Mouse (Mus musculus): Measurements from ENCODE around the gene Olfr10.
"Not testable (repeated sequence)": the region's sequence is repeated elsewhere in the genome, so short reads cannot be mapped to it uniquely, and the experiment has no call there.

Olfr10 gene

GRCm38 (mm10) chr11:49304441-49304840 is at the start of gene Olfr10:
Gene Olfr10, plus strand, starts transcription at chr11:49304741.
- DNase-seq = no peak

- DNase-seq = no peak
These were observed 45.2 kb upstream of the Olfr10 start for GRCm38 (mm10) chr11:49259296-49259695.

- no peak for DNase-seq
These were observed 44.7 kb upstream of the Olfr10 start for GRCm38 (mm10) chr11:49259829-49260228.

GRCm38 (mm10) chr11:49260598-49261312 is 43.8 kb upstream of the Olfr10 start:
- DNase-seq = no peak

GRCm38 (mm10) chr11:49261313-49261855 is 43.2 kb upstream of the Olfr10 start:
- DNase-seq = no peak

- no peak for DNase-seq
These were observed 42.3 kb upstream of the Olfr10 start for GRCm38 (mm10) chr11:49262286-49262685.

- no peak for DNase-seq
These were observed 41.4 kb upstream of the Olfr10 start for GRCm38 (mm10) chr11:49263149-49263548.

- no peak for DNase-seq
These were observed 40.5 kb upstream of the Olfr10 start for GRCm38 (mm10) chr11:49264081-49264480.

- no peak for DNase-seq
These were observed 39.9 kb upstream of the Olfr10 start for GRCm38 (mm10) chr11:49264622-49265021.

- DNase-seq = no peak
These were observed 39.4 kb upstream of the Olfr10 start for GRCm38 (mm10) chr11:49265101-49265500.

GRCm38 (mm10) chr11:49266671-49267070 is 37.9 kb upstream of the Olfr10 start:
- DNase-seq = no peak

- DNase-seq = no peak
These were observed 37.2 kb upstream of the Olfr10 start for GRCm38 (mm10) chr11:49267316-49267715.

GRCm38 (mm10) chr11:49267970-49268579 is 36.5 kb upstream of the Olfr10 start:
- no peak for DNase-seq

- no peak for DNase-seq
These were observed 34.8 kb upstream of the Olfr10 start for GRCm38 (mm10) chr11:49269761-49270160.

GRCm38 (mm10) chr11:49270368-49270767 is 34.2 kb upstream of the Olfr10 start:
- DNase-seq = no peak

GRCm38 (mm10) chr11:49271334-49271733 is 33.2 kb upstream of the Olfr10 start:
- no peak for DNase-seq

- DNase-seq = no peak
These were observed 30.6 kb upstream of the Olfr10 start for GRCm38 (mm10) chr11:49273834-49274519.

- DNase-seq = no peak
These were observed 26.3 kb upstream of the Olfr10 start, which contains the start of gene Olfr1393 for GRCm38 (mm10) chr11:49278222-49278621. Gene Olfr1393, plus strand, starts transcription at chr11:49278304.

GRCm38 (mm10) chr11:49284982-49285381 is 19.6 kb upstream of the Olfr10 start, which contains the start of gene Olfr1392:
Gene Olfr1392, plus strand, starts transcription at chr11:49285282.
- DNase-seq = not testable (repeated sequence)

GRCm38 (mm10) chr11:49287251-49287650 is 17.3 kb upstream of the Olfr10 start:
- no peak for DNase-seq

- DNase-seq = no peak
These were observed 11.8 kb upstream of the Olfr10 start for GRCm38 (mm10) chr11:49292777-49293176.

- DNase-seq = not testable (repeated sequence)
These were observed 4.0 kb downstream of the Olfr10 start for GRCm38 (mm10) chr11:49308547-49308946.

- DNase-seq = no peak
These were observed 17.9 kb downstream of the Olfr10 start, which contains the start of gene Olfr1391 for GRCm38 (mm10) chr11:49322442-49322841. Gene Olfr1391, plus strand, starts transcription at chr11:49322742.

Measured in right cerebral cortex, postnatal 4 days (tissue).